Mouse (Mus musculus): ENCODE measurements around the gene Pank3. TPM values are rescaled to one million over a fixed set of nuclear protein-coding genes. Genes with fewer than 3 reads are reported as not detected.
"Not testable (repeated sequence)": the region's sequence is repeated elsewhere in the genome, so short reads cannot be mapped to it uniquely, and the experiment has no call there.

Gene Pank3
- polyA plus RNA-seq, 1 experiment from 2014 or later: 22.7 TPM

DNA sequence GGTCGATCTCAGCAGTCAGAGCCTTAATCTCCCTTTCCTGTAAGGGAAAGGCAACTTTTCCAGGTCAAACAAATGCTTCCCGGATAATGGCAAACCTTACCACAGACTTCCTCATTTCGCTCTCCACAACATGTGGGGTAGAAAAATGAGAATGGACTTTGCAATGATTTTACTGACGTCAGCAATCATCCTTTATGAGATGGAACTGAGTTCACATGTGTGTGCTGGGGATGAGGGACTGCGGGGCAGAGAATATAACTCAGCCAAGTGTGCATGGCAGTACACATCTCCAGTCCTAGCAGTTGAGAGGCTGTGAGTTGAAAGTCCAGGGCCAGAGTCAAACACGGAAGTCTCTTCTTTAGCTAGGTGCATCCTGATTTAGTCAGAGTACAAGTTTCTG lies 64.0 kb downstream of the Pank3 start:
- H3K27me3 ChIP-seq: no peaks in the 10 kb centered on the region
- H3K4me3 ChIP-seq: peak overlapping the region; percentile 93
- peaks cover 17% of the 10 kb centered on the region for H3K4me1 ChIP-seq
- H3K27ac ChIP-seq: no peak overlapping the region
- no peaks in the 10 kb centered on the region for H3K9me3 ChIP-seq (replicated peaks)
- peaks cover 30% of the 10 kb centered on the region for H3K36me3 ChIP-seq (ENCODE audit: poor library complexity, severe bottlenecking)
- peak overlapping the region; percentile 88 for H3K4me2 ChIP-seq
- ATAC-seq: no peak
- WGBS: 90% methylated on average over 6 of the region's 6 CpGs
- peak overlapping the region; percentile 83; the same call in 1 of the 2 replicates for H3K9ac ChIP-seq

DNA sequence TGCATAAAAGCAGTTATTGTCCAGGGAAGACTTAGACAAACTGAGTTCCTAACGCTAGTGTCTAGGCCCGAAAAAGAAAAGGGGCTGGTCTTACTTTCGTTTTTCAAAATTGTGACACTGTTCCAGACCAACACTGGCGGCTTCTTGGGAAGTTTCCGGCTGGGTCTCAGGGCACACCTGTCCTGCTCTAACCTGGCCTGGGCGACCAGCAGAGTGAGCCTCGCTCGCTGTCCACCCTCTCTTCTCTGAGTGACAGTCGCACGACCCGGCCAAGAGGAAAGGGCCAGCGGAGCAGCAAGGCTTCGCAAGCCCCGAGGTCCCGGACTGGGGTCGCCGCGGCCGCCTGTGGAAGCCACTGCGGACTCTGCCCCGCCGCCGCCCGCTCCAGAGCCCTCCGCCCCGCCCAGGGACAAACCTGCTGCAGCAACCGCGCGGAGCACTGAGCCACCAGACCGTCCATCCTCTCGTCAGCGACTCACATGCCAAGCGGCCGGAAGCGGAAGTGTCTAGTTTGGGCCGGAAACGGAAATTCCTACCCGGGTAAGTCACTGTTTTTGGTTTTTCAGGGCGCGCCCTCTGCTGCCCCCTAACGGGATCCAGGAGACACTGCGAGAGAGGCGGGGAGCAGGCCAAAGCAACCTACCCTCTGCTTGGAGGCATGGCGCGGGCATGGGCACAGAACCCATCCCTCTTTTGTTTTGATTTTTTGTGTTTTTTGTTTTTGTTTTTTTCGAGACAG lies 64.9 kb downstream of the Pank3 start, which contains the start of gene Rars:
Gene Rars, minus strand, starts transcription at position 485 of the 739 bp plus-strand sequence.
- ATAC-seq: peak; percentile 86
- WGBS: under 1% methylated on average over 46 of the region's 46 CpGs
- peak within 1 kb of the TSS; percentile 83 for H3K9ac ChIP-seq
- H3K4me1 ChIP-seq: peaks cover 20% of the 10 kb centered on the region
- peak within 1 kb of the TSS; percentile 88 for H3K4me2 ChIP-seq
- peak within 1 kb of the TSS; percentile 93 for H3K4me3 ChIP-seq
- H3K27me3 ChIP-seq: no peaks in the 10 kb centered on the region
- H3K9me3 ChIP-seq (replicated peaks): no peaks in the 10 kb centered on the region
- H3K27ac ChIP-seq: no peak within 1 kb of the TSS
- H3K36me3 ChIP-seq (ENCODE audit: poor library complexity, severe bottlenecking): peaks cover 20% of the 10 kb centered on the region

DNA sequence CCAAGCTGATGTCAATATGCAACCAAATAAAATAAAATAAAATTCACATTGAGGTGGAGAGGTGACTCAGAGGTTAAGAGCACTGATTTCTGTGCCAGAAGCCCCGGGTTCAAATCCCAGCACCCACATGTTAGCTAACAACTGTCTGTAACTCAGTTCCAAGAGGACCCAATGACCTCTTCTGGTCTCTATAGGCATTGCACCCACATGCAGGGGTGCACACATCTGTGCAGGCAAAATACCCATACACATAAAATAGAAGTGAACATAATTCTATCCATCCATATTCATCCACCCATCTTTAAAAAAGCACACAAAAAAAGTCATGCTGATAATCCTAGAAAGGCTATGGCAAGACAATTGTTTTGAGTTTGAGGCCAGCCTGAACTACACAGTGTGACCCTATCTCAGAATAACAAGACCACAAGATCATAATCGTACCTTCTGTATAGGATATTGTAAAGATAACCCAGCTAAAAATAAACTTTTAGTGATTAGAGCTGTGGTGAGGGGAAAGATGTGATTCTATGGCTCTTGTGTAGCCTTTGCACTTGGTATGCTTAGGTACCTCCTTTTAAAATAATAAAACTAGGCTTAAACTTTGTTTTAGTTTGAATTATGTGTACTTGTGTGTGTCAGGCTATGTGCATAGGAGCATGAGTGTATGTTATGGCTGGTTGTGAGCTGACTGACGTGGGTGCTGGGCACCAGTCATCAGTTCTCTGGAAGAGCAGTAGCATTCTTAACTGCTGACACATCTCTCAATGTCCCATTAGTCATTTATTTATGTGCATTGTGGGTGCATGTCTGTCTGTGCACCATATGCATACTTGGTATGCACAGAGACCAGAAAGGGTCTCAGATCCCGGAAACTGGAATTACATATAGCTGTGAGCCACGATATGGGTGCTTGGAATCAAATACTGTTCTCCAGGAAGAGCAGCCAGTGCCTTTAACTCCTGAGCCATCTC lies 68.2 kb downstream of the Pank3 start:
- WGBS: 90% methylated on average over 5 of the region's 5 CpGs
- H3K36me3 ChIP-seq (ENCODE audit: poor library complexity, severe bottlenecking): peaks cover 22% of the 10 kb centered on the region
- peaks cover 17% of the 10 kb centered on the region for H3K4me1 ChIP-seq
- H3K4me2 ChIP-seq: 0 out of 2 replicates have a peak overlapping the region, but pooled peaks have one; percentile 56
- no peaks in the 10 kb centered on the region for H3K27me3 ChIP-seq
- no peak overlapping the region for H3K9ac ChIP-seq
- ATAC-seq: no peak
- H3K27ac ChIP-seq: no peak overlapping the region
- H3K9me3 ChIP-seq (replicated peaks): no peaks in the 10 kb centered on the region
- H3K4me3 ChIP-seq: no peak overlapping the region

DNA sequence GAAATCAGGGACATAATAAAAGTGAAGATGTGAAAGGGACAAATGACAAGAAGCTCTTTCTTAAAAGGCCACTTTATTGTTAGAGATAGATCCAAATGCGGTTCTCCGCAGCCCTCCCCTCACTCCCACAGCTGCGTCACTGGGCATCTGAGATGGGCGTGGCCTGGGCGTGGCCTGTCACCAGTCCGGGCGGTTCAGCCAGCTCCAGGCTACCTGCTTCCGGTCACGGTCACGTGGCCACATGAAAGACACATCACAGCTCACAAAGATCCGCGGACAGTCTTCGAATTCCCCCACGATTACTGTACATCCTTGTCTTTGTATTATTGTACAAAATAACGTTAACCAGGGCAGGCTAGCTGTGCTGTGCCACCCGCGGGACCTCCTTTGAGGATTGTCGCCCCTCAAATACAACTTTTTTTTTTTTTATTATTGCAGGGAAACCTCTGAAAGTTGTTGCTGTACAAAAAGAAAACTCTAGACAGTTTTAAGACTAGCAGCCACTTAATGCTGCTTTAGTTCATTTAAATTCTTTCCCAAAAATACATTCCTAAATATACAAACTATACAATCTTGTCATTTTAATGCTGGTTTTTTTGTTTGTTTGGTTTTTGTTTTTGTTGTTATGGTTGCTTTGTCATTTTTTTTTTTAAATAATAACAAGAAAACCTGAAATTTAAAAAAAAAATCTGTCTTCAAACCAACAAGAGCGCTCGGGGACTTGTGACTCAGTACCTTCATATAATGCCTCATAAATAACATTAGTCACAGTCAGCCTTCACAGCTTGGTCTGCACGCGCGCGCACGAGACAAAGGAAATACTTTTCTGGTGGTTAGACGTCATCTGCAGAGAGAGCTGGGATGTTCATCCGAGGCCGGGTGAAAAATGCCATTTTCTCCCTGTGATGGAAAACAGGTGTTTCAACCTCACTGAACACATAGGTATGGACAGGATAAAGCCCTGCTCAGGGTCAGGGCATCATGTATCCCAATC lies 69.4 kb downstream of the Pank3 start:
- Histone ChIP-seq H3K4me3 (peak overlapping the region; percentile 23), H3K4me1 (peaks cover 7% of the 10 kb centered on the region), H3K9me3 (replicated peaks) (no peaks in the 10 kb centered on the region), H3K9ac (peak overlapping the region; percentile 32; the same call in 1 of the 2 replicates), H3K27ac (no peak overlapping the region), H3K36me3 (ENCODE audit: poor library complexity, severe bottlenecking) (peaks cover 31% of the 10 kb centered on the region), H3K27me3 (no peaks in the 10 kb centered on the region), H3K4me2 (peak overlapping the region; percentile 56)
- 33% methylated on average over 28 of the region's 28 CpGs for WGBS
- peak; percentile 79 for ATAC-seq

DNA sequence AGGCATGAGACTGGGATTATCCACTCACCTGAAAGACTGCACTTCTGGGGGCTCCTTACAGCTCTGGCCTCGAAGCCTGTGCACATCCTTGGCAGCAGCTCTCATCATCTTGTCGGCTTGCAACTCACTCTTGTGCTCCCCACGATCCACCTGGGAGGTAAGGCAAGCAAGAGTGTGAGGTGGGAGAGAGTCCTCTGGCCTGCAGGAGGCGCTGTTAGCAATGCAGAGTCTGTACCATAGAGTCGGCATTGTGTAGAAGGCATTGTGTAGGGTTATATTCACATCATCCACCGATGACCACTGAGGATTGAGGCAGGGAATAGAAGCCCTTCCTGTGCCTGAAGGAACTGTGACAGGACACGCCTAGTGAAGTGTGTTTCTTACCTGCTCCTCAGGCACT lies 71.0 kb downstream of the Pank3 start:
- Histone ChIP-seq H3K27me3 (no peaks in the 10 kb centered on the region), H3K9me3 (replicated peaks) (no peaks in the 10 kb centered on the region), H3K4me2 (no peak overlapping the region), H3K4me3 (no peak overlapping the region), H3K4me1 (0 out of 2 replicates have a peak, but pooled peaks cover 4% of the 10 kb centered on the region), H3K9ac (no peak overlapping the region), H3K36me3 (ENCODE audit: poor library complexity, severe bottlenecking) (peaks cover 39% of the 10 kb centered on the region), H3K27ac (no peak overlapping the region)
- no peak for ATAC-seq
- WGBS: 85% methylated on average over 7 of the region's 7 CpGs

DNA sequence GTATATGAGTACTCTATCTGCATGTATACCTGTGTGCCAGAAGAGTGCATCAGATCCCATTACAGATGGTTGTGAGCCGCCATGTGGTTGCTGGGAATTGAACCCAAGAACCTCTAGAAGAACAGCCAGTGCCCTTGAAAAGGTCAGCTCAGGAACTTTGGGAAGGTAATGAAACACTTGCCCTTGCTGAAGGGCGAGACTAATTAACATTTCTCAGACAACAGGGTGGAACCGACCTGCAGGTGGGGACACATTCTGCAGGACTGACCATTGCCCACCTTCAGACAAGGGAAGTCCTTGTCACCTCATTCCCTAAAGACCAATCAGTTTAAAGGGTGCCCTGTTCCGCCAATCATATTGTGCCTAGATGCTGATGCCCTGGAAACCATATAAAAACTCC lies 71.5 kb downstream of the Pank3 start:
- 98% methylated on average over 4 of the region's 4 CpGs for WGBS

More for the DNA sequence above, 71.5 kb downstream of the Pank3 start:
- not testable (repeated sequence) for H3K4me3 ChIP-seq; H3K27me3 ChIP-seq; H3K9me3 ChIP-seq (replicated peaks); H3K27ac ChIP-seq; H3K9ac ChIP-seq; H3K4me2 ChIP-seq; H3K4me1 ChIP-seq; ATAC-seq
- peaks cover 39% of the 10 kb centered on the region for H3K36me3 ChIP-seq (ENCODE audit: poor library complexity, severe bottlenecking)

MicroRNAs encoded within 50 kb of the gene (microRNA counts, 519-probe panel; counts per million panel counts)
- microRNA mmu-miR-103: 5,582 counts per million, percentile 95 among the panel's probes with 10 or more counts

Small RNAs within 50 kb of the gene (microRNA-seq; reads per million reads assigned to microRNA genes)
- 1.6 reads per million for gene Mir103-1

Other genes starting within 250 kb of the Pank3 start
- gene Fbll1, start 29.4 kb downstream of the Pank3 start, polyA plus RNA-seq (2015; fragmentation: Nextera tagmentation; extraction: Ambion mirVana): 2.4 and 4.0 TPM in 2 replicates
- gene Rars, start 65.0 kb downstream of the Pank3 start, polyA plus RNA-seq (2015; fragmentation: Nextera tagmentation; extraction: Ambion mirVana): 76.0 and 80.6 TPM in 2 replicates
- gene Wwc1, start 211.0 kb downstream of the Pank3 start, polyA plus RNA-seq (2015; fragmentation: Nextera tagmentation; extraction: Ambion mirVana): 8.6 and 8.8 TPM in 2 replicates